Mouse (Mus musculus) CH12.LX (cell line): ENCODE results near the gene Cyb5rl. TPM values are rescaled to one million over a fixed set of nuclear protein-coding genes. Genes with fewer than 3 reads are reported as not detected.
A peak's percentile ranks its signal among the peaks of the same experiment; 100 is the strongest.

Experiments used
- DNase-seq: peaks from one replicate; pipeline ENCODE4 v3.0.0-alpha.2; 2013; ENCODE audit errors: extremely low read depth
- H3K27ac ChIP-seq: 2 replicates; pipeline ENCODE4 v1.5.1; 2012; ENCODE audit warnings: low read depth, mild to moderate bottlenecking, control low read depth, moderate library complexity; ENCODE audit not compliant: insufficient read depth
- H3K27me3 ChIP-seq: replicated peaks from 2 replicates; pipeline ENCODE3; 2012; ENCODE audit warnings: inconsistent platforms
- H3K36me3 ChIP-seq, 2 experiments: replicated peaks in 1 of 2; 2 replicates each; pipeline versions ENCODE3 to v1.6.1; 2012; ENCODE audit warnings: inconsistent platforms in 1 of 2, low read length in 1 of 2, mild to moderate bottlenecking in 1 of 2, mixed read lengths in 1 of 2, moderate library complexity in 1 of 2; ENCODE audit not compliant: control insufficient read depth in 1 of 2, insufficient read depth in 1 of 2
- H3K4me1 ChIP-seq, 2 experiments: 2 replicates each; pipeline ENCODE4 v1.6.1; 2012; ENCODE audit warnings: inconsistent platforms in 1 of 2, moderate library complexity in 1 of 2; ENCODE audit not compliant: insufficient read depth in 2 of 2, control insufficient read depth in 1 of 2
- H3K4me2 ChIP-seq: 2 replicates; pipeline ENCODE4 v1.6.1; 2012; ENCODE audit warnings: low read depth, mild to moderate bottlenecking, control low read depth; ENCODE audit not compliant: poor library complexity, insufficient read depth, severe bottlenecking
- H3K4me3 ChIP-seq, 3 experiments: fragments of 150-350 bp in 1 of 3; sonication (generic) in 1 of 3; replicated peaks in 1 of 3; 2 replicates each; pipeline versions ENCODE3 to v1.5.1; 2011 to 2012; ENCODE audit warnings: low read depth in 2 of 3, low read length in 2 of 3, mild to moderate bottlenecking in 2 of 3, moderate library complexity in 2 of 3, control low read depth in 1 of 3, improper control_type of control experiment in 1 of 3, inconsistent platforms in 1 of 3, mixed read lengths in 1 of 3; ENCODE audit not compliant: poor library complexity in 1 of 3
- H3K79me2 ChIP-seq: replicated peaks from 2 replicates; pipeline ENCODE4 v1.6.1; 2012; ENCODE audit warnings: mild to moderate bottlenecking, moderate library complexity; ENCODE audit not compliant: control insufficient read depth, poor library complexity, insufficient read depth, severe bottlenecking; ENCODE audit errors: extremely low read depth
- H3K9ac ChIP-seq: 2 replicates; pipeline ENCODE4 v1.6.1; 2012; ENCODE audit warnings: low read depth, mild to moderate bottlenecking, control low read depth, moderate library complexity; ENCODE audit not compliant: insufficient read depth
- H3K9me3 ChIP-seq: replicated peaks from 2 replicates; pipeline ENCODE3; 2012; ENCODE audit warnings: low read length, inconsistent platforms, mixed read lengths
- CHD1 ChIP-seq: IDR thresholded peaks from 2 replicates; pipeline ENCODE4 v1.6.1; 2012; ENCODE audit warnings: low read depth, low read length, improper control_type of control experiment, inconsistent platforms
- ELF1 ChIP-seq: IDR thresholded peaks from 2 replicates; pipeline ENCODE4 v1.6.1; 2014; ENCODE audit warnings: low read depth, mild to moderate bottlenecking, inconsistent platforms, low read length, improper control_type of control experiment
- EP300 ChIP-seq: IDR thresholded peaks from 2 replicates; pipeline ENCODE4 v1.6.1; 2011; ENCODE audit warnings: low read length, improper control_type of control experiment
- GABPA ChIP-seq: IDR thresholded peaks from 2 replicates; pipeline ENCODE4 v1.6.1; 2012; ENCODE audit warnings: low read depth, low read length, improper control_type of control experiment, inconsistent platforms; ENCODE audit not compliant: insufficient replicate concordance
- IRF4 ChIP-seq: IDR thresholded peaks from 2 replicates; pipeline ENCODE4 v1.6.1; 2014; ENCODE audit warnings: low read depth, mild to moderate bottlenecking, inconsistent platforms, low read length, improper control_type of control experiment
- JUN ChIP-seq: IDR thresholded peaks from 2 replicates; pipeline ENCODE4 v1.6.1; 2011; ENCODE audit warnings: low read depth, mild to moderate bottlenecking, low read length, improper control_type of control experiment, moderate library complexity; ENCODE audit not compliant: insufficient read depth
- JUND ChIP-seq: conservative IDR thresholded peaks from 2 replicates; pipeline ENCODE4 v1.6.1; 2011; ENCODE audit warnings: low read depth, low read length, improper control_type of control experiment
- MEF2A ChIP-seq: IDR thresholded peaks from 2 replicates; pipeline ENCODE4 v1.6.1; 2014; ENCODE audit warnings: low read depth, mild to moderate bottlenecking, inconsistent platforms, low read length, improper control_type of control experiment, borderline replicate concordance
- POLR2AphosphoS2 ChIP-seq: IDR thresholded peaks from 2 replicates; pipeline ENCODE4 v1.6.1; 2011; ENCODE audit warnings: low read depth, low read length, improper control_type of control experiment
- RAD21 ChIP-seq: IDR thresholded peaks from 2 replicates; pipeline ENCODE4 v1.6.1; 2011; ENCODE audit warnings: low read depth, mild to moderate bottlenecking, low read length, improper control_type of control experiment, moderate library complexity
- RCOR1 ChIP-seq: conservative IDR thresholded peaks from 2 replicates; pipeline ENCODE4 v1.6.1; 2012; ENCODE audit warnings: low read depth, mild to moderate bottlenecking, inconsistent platforms, low read length, improper control_type of control experiment
- TCF12 ChIP-seq: IDR thresholded peaks from 2 replicates; pipeline ENCODE4 v1.6.1; 2014; ENCODE audit warnings: low read depth, mild to moderate bottlenecking, inconsistent platforms, low read length, improper control_type of control experiment
- UBTF ChIP-seq: IDR thresholded peaks from 2 replicates; pipeline ENCODE4 v1.6.1; 2012; ENCODE audit warnings: low read depth, mild to moderate bottlenecking, inconsistent platforms, low read length, improper control_type of control experiment, moderate library complexity
- USF2 ChIP-seq: conservative IDR thresholded peaks from 2 replicates; pipeline ENCODE4 v1.6.1; 2011; ENCODE audit warnings: low read depth, low read length, improper control_type of control experiment
- ZC3H11A ChIP-seq: IDR thresholded peaks from 2 replicates; pipeline ENCODE4 v1.6.1; 2012; ENCODE audit warnings: low read depth, mild to moderate bottlenecking, inconsistent platforms, low read length, improper control_type of control experiment
- dilution Hi-C: fragments of 300-500 bp; cut with MboI; formaldehyde crosslinking; loops from 2 replicates; pipeline ENCODE4 v1.14.3; 2020; ENCODE audit warnings: low sequenced_read_pairs; ENCODE audit not compliant: extremely low pct_unique_long_range_greater_than_20kb, extremely low pct_ligation_motif_present
- in situ Hi-C: fragments of 300-500 bp; cut with MboI; formaldehyde crosslinking; loops from 3 replicates; pipeline ENCODE4 v1.14.3; 2019; ENCODE audit warnings: low sequenced_read_pairs, low pct_ligation_motif_present, low pct_unique_long_range_greater_than_20kb, mixed read lengths
- polyA plus RNA-seq: library from polyadenylated mRNA; unstranded; fragments of >175 nt; gene quantifications from 2 replicates; pipeline ENCODE4 v1.2.1, GENCODE M21; 2012; ENCODE audit warnings: low read depth; ENCODE audit not compliant: insufficient read length
- total RNA-seq, 2 experiments: library from RNA; depleted of rRNA; stranded (reverse); fragments of 300-350 nt in 1 of 2; fragments of >200 nt in 1 of 2; gene quantifications; 2 replicates each; pipeline ENCODE4 v1.2.3; 2012 to 2014

Gene Cyb5rl
- total and polyA plus RNA-seq, 3 experiments = 14.0 to 22.7 (median 19.3) TPM

GRCm38 (mm10) chr4:107129373-107129772 lies 62.6 kb downstream of the Cyb5rl start:
- Histone ChIP-seq H3K4me1 (peaks cover 15 to 43% of the 10 kb centered on the region in 2 experiments), H3K4me3 (no peak overlapping the region), H3K27ac (no peak overlapping the region), H3K9me3 (no peaks in the 10 kb centered on the region), H3K4me2 (peak overlapping the region; percentile 31; the same call in 1 of the 2 replicates), H3K79me2 (no peaks in the 10 kb centered on the region), H3K27me3 (no peaks in the 10 kb centered on the region), H3K36me3 (no peaks in the 10 kb centered on the region), H3K9ac (no peak overlapping the region)
- TF ChIP-seq TCF12 (peak; percentile 32; the same call in 1 of the 2 replicates), POLR2AphosphoS2 (no peak), MEF2A (0 out of 2 replicates have a peak, but pooled peaks have one; percentile 22)
- DNase-seq = peak; percentile 71
- in situ Hi-C loops (no loop called here), dilution Hi-C loops (no loop called here)

DNA sequence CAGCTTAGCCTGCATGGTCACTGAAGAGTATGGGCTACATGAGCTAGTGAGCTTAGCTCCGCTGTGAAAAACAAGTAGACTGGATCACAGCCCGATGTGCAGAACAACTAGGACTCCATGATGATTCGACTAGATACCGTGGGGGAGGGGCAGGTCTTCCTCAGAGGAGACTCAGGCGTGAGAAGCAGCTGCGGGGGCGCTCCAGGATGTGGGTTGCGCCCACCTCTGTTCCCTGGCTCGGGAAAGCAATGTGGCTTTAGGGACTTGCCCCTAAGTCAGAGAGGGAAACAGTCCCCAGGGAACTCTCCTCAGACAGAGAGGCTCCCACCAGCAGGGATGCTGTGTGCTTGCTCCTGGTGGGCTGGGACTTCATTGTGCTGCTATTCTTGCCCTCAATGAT lies 63.7 kb downstream of the Cyb5rl start:
- TF ChIP-seq IRF4 (no peak), JUN (no peak)
- H3K9ac ChIP-seq = no peak overlapping the region
- H3K27me3 ChIP-seq = no peaks in the 10 kb centered on the region
- no peak overlapping the region for H3K27ac ChIP-seq
- dilution Hi-C loops (no loop called here), in situ Hi-C loops (no loop called here)
- no peak overlapping the region for H3K4me2 ChIP-seq
- H3K4me3 ChIP-seq = no peak overlapping the region
- H3K9me3 ChIP-seq = no peaks in the 10 kb centered on the region
- no peaks in the 10 kb centered on the region for H3K36me3 ChIP-seq
- H3K79me2 ChIP-seq = no peaks in the 10 kb centered on the region
- DNase-seq = peak; percentile 24
- H3K4me1 ChIP-seq = peaks cover 15 to 37% of the 10 kb centered on the region in 2 experiments

DNA sequence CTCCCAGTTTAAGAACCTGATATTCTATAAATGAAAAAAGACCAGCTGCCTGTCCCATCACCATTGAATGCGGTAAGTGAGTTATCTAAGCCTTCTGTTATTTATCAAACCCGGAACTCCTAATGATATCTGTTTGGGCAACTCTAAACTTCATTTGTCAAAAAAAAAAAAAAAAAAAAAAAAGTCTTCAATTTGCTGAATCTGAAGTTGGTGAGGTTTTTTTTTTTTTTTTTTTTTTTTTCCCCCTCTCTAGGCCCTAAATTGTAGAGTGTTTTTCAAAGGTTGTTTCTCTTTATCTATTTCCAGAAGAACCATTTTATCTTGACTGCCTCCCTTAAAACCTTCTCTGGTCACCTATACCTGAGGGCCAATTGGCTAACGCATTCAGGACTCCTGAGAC lies 68.1 kb downstream of the Cyb5rl start:
- no peaks in the 10 kb centered on the region for H3K9me3 ChIP-seq
- no peak overlapping the region for H3K27ac ChIP-seq
- H3K36me3 ChIP-seq = peaks cover 10 to 30% of the 10 kb centered on the region in 2 experiments
- in situ Hi-C loops = no loop called here
- H3K79me2 ChIP-seq = no peaks in the 10 kb centered on the region
- dilution Hi-C loops = no loop called here
- no peak overlapping the region for H3K4me2 ChIP-seq
- TF ChIP-seq CHD1 = no peak
- TF ChIP-seq ZC3H11A = no peak
- TF ChIP-seq JUN = no peak
- no peak for TF ChIP-seq RAD21
- TF ChIP-seq UBTF = no peak
- TF ChIP-seq MEF2A = no peak
- no peak for TF ChIP-seq GABPA
- TF ChIP-seq USF2 = no peak
- TF ChIP-seq ELF1 = no peak
- no peak for TF ChIP-seq RCOR1
- no peak for TF ChIP-seq JUND
- TF ChIP-seq EP300 = no peak
- no peak for TF ChIP-seq IRF4
- H3K27me3 ChIP-seq = no peaks in the 10 kb centered on the region
- H3K4me3 ChIP-seq = no peak overlapping the region
- no peak for DNase-seq
- H3K9ac ChIP-seq = no peak overlapping the region
- peaks cover 11 to 15% of the 10 kb centered on the region in 2 experiments for H3K4me1 ChIP-seq
